Mouse (Mus musculus) cerebral cortex, adult 2 months (tissue): ENCODE results near the gene Rpp25l.

ENCODE experiments used
- WGBS: fragments of 180-500 bp; shearing (Covaris S2); methylation state at CpG from one replicate; pipeline ENCODE4 v1.1.7; 2018; 5-methylcytosine and 5-hydroxymethylcytosine counted together

The Rpp25l gene

DNA sequence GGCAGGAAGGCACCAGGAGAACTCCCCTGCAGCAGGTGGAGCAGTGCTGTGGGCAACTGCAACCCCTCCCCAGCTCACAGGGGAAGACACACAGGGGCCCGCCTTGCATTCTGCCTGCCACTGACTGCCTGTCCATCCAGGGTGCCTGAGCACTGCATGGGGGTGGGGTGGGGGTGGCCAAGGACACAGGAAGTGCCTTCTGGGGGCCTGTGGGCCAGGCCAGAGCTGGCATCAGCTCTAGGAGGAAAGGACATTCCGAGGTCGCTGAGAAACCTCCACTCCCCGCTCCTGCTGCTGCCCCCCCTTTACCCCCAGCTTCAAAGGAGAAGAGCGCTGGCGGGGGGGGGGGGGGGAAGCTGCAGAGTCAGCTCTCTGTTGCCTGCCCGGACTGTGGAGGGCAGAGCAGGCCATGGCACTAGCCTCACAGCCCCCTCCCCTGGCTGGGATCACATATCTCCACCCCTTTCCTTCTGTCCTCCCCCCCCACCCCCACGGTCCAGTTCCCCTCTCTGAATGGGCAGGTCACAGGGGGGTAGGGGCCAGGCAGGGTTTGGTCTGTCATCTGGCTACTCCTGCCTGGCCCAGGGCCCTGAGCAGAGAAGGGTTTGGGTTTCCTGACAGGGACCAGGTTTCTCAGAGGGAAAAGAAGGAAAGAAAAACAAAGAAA, 48.2 kb downstream of the Rpp25l start:
- WGBS, result 33% methylated on average over 6 of the region's 8 CpGs

DNA sequence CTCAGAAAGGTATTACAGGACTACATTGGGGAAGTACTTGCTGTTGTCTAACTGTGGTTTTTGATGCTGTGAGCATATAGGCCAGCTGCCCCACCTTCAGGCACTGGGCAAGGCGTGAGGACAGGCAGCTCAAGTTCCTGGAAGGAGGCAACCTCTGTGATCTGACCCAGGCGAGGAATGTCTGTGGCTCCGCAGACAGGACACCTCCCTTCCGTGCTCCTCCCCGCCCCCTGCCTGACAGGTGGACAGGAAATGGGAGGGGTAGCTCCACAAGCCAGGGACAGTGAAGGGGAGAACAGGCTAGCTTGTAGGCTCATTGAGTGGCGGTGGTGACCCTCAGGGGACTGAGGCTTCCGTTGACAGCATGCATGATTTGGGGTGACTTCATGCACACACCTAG, 48.8 kb downstream of the Rpp25l start:
- WGBS, result 73% methylated on average over 7 of the region's 7 CpGs

DNA sequence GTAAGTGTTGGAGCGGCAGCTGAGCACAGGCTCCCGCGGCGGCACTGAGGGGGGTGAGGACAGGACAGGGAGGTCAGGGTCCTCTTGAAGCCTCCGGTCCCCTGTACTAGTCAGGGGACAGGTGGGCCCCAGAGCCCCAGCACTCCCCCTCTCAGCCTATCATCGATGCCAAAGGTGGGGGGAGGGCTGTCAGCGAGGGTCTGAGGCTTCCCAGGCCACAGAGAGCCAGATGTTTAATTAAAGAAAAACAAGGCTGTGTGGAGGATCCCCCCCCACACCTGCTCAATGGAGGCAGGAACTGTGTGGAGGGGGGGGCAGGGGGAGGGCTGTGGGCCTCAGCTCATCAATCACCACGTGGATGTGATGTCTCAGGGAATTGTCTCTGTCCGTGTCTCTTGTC, 49.7 kb downstream of the Rpp25l start:
- WGBS, result 68% methylated on average over 9 of the region's 9 CpGs

DNA sequence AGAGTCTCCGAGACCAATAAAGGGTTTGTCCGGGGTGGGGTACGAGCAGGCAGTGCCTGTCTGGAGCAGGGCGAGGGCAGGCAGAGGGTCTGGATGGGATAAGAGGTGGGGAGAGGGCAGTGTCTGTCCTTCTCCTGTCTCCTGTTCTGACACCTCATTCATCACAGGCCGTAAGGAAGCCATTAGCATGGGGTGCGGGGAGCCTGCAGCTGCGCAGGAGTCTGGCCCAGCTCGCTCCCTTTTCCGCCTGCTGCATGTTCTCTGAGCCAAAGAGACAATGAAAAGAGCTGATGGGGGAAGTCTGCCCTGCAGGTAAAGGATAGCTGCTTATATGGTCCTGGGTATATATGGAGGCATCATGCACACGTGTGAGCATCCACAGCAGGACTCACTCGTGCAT, 50.6 kb downstream of the Rpp25l start:
- WGBS, result 88% methylated on average over 11 of the region's 11 CpGs
